Mouse (Mus musculus): ENCODE data around the gene Csk. TPM values are rescaled to one million over a fixed set of nuclear protein-coding genes. Genes with fewer than 3 reads are reported as not detected.

The Csk gene
- total and polyA plus RNA-seq, 2 experiments from 2014 or later, result 46.3 to 135 TPM

DNA sequence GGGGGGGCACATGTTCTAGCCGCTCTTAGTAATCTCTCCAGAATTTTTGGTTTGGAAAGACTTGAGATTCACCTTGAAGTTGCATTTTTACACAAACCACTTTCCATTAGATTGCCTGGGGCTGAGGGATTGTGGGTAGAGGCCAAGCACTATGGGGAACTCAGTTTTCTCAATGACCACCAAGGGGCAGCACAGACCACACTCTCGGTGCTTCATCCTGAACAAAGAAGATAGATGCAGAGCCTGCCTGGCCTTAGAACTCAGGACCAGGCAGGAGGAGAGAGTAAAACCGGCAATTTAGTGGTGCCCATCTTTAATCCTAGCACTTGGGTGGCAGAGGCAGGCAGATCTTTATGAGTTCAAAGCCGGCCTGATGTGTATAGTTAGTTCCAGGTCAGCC lies 6.3 kb upstream of the Csk start:
- Histone ChIP-seq H3K9ac (no peak overlapping the region), H3K4me2 (ENCODE audit: low read depth) (no peak overlapping the region), H3K36me3 (ENCODE audit: insufficient read depth) (no peaks in the 10 kb centered on the region), H3K4me3 (ENCODE audit: low read depth, low read length) (no peak overlapping the region), H3K27ac (ENCODE audit: low read depth, low read length) (no peak overlapping the region), H3K9me3 (ENCODE audit: low read length) (no peaks in the 10 kb centered on the region), H3K4me1 (ENCODE audit: insufficient read depth) (no peaks in the 10 kb centered on the region; the same call in 1 of the 2 replicates), H3K27me3 (ENCODE audit: insufficient read depth, low read length) (no peaks in the 10 kb centered on the region)
- peak; percentile 85 for TF ChIP-seq CTCF (IDR thresholded peaks at IDR 0.05; ENCODE audit: low read depth)
- 23% methylated on average over 4 of the region's 4 CpGs for WGBS
- DNase-seq (peak; percentile 84), ATAC-seq (peak; percentile 85)

DNA sequence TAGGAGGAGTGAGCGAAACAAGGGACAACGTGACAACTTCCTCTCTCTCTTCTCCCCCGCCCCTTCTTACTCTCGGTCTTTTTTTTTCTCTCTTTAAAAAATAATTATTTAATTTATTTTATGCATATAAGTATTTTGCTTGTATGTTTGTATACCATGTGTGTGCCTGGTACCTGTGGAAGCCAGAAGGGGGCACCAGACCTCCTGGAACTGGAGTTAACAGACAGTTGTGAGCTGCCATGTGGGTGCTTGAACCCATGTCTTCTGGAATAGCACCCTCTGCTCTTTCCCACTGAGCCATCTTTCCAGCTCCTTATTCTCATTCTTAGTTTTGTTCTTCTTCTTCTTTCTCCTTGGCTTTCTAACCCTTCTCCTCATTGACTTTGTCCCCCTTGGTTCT lies 5.5 kb upstream of the Csk start:
- no peak overlapping the region for H3K4me2 ChIP-seq (ENCODE audit: low read depth)
- H3K36me3 ChIP-seq (ENCODE audit: insufficient read depth), result no peaks in the 10 kb centered on the region
- no peak for TF ChIP-seq CTCF (IDR thresholded peaks at IDR 0.05; ENCODE audit: low read depth)
- H3K4me3 ChIP-seq (ENCODE audit: low read depth, low read length), result no peak overlapping the region
- H3K4me1 ChIP-seq (ENCODE audit: insufficient read depth), result no peaks in the 10 kb centered on the region; the same call in 1 of the 2 replicates
- no peak overlapping the region for H3K9ac ChIP-seq
- no peaks in the 10 kb centered on the region for H3K27me3 ChIP-seq (ENCODE audit: insufficient read depth, low read length)
- no peak for ATAC-seq
- H3K27ac ChIP-seq (ENCODE audit: low read depth, low read length), result no peak overlapping the region
- WGBS, result 85% methylated on average over 4 of the region's 4 CpGs
- H3K9me3 ChIP-seq (ENCODE audit: low read length), result no peaks in the 10 kb centered on the region
- no peak for DNase-seq

DNA sequence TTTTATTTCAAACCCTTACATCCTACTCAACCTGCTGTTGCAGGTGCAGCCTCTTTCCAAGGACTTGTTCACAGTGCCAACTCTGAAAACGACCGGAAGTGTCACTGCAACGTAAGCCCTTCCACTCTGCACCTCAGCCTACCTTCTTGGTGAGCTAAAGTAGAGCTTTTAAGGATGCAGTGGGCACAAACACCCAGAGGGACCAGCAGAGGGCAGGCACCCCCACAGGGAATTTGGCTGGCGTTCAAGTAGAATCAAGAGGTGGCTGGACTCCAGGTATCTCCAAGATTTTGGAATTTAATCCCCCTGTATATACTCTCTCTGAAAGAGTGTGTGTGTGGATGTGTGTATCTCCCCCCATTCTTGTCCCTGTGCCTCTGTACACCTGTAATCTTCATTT lies 4.4 kb upstream of the Csk start:
- H3K36me3 ChIP-seq (ENCODE audit: insufficient read depth), result no peaks in the 10 kb centered on the region
- whole genome bisulfite sequencing, result 58% methylated on average over 4 of the region's 4 CpGs
- H3K27ac ChIP-seq (ENCODE audit: low read depth, low read length), result no peak overlapping the region
- no peak overlapping the region for H3K4me3 ChIP-seq (ENCODE audit: low read depth, low read length)
- ATAC-seq (no peak), DNase-seq (no peak)
- no peak overlapping the region for H3K4me2 ChIP-seq (ENCODE audit: low read depth)
- H3K9me3 ChIP-seq (ENCODE audit: low read length), result no peaks in the 10 kb centered on the region
- H3K4me1 ChIP-seq (ENCODE audit: insufficient read depth), result no peaks in the 10 kb centered on the region; the same call in 1 of the 2 replicates
- no peak for TF ChIP-seq CTCF (IDR thresholded peaks at IDR 0.05; ENCODE audit: low read depth)
- H3K9ac ChIP-seq, result no peak overlapping the region
- H3K27me3 ChIP-seq (ENCODE audit: insufficient read depth, low read length), result no peaks in the 10 kb centered on the region

DNA sequence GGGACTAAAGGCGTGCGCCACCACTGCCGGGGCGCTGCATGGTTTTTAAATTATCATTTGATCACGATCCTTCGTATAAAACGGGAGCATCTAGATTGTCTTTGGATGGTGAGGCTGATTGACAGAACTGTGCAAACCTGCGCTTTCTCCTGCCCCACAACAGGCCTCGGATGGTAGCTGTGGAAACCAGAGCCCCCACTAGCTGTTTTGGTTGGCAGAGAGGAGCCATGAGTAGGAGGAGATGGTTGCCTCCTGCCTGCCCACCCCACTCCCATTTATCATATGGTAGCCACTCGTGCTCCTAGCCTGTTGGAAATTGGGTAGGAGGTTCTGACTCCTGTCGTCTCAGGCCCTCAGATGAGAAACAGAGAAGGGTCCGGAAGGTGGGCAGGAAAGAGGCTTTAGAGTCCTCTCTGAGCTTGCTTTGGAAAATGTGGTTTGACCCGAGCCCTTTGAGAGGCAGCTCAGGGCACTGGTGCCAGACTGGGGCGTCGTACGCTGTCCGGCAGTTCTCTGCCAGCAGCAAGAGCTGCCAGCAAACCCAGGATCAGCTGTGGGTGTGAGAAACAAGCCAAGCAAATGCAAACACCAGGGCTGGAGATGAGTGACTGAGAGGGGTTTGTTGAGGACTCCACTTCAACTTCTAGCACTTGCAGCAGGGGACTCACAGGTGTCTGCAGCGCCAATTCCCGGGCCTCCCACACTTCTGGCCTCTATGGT lies 3.4 kb upstream of the Csk start:
- DNase-seq (no peak), ATAC-seq (no peak)
- H3K4me3 ChIP-seq (ENCODE audit: low read depth, low read length), result no peak overlapping the region
- H3K36me3 ChIP-seq (ENCODE audit: insufficient read depth), result no peaks in the 10 kb centered on the region
- no peak overlapping the region for H3K4me2 ChIP-seq (ENCODE audit: low read depth)
- no peak overlapping the region for H3K27ac ChIP-seq (ENCODE audit: low read depth, low read length)
- no peaks in the 10 kb centered on the region for H3K27me3 ChIP-seq (ENCODE audit: insufficient read depth, low read length)
- no peak for TF ChIP-seq CTCF (IDR thresholded peaks at IDR 0.05; ENCODE audit: low read depth)
- H3K9ac ChIP-seq, result no peak overlapping the region
- H3K9me3 ChIP-seq (ENCODE audit: low read length), result no peaks in the 10 kb centered on the region
- WGBS, result 83% methylated on average over 19 of the region's 19 CpGs
- no peaks in the 10 kb centered on the region; the same call in 1 of the 2 replicates for H3K4me1 ChIP-seq (ENCODE audit: insufficient read depth)

DNA sequence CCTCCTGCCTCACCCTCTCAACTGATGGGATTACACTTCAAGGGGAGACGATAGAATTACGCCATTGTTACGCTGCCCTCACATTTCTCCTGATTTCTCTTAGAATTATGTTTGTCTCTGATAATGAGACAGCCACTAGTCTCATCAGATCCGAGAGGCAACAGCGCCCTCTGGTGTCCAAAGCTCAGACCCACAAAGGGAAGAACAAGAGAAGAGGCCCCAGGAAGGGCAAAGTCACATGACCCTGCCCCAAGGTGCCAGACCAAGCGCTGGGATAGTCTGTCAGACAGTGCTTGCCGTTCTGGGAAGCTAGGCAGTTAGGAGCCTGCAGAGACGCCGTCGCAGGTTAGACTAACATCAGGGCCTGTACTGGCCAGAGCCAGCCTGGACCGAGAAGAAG lies 2.3 kb upstream of the Csk start:
- H3K36me3 ChIP-seq (ENCODE audit: insufficient read depth), result no peaks in the 10 kb centered on the region
- H3K27me3 ChIP-seq (ENCODE audit: insufficient read depth, low read length), result no peaks in the 10 kb centered on the region
- peak overlapping the region; percentile 38 for H3K4me2 ChIP-seq (ENCODE audit: low read depth)
- DNase-seq (peak; percentile 96), ATAC-seq (peak; percentile 86)
- H3K4me1 ChIP-seq (ENCODE audit: insufficient read depth), result no peaks in the 10 kb centered on the region; the same call in 1 of the 2 replicates
- 2% methylated on average over 11 of the region's 11 CpGs for WGBS
- H3K9me3 ChIP-seq (ENCODE audit: low read length), result no peaks in the 10 kb centered on the region
- peak; percentile 96 for TF ChIP-seq CTCF (IDR thresholded peaks at IDR 0.05; ENCODE audit: low read depth)
- peak overlapping the region; percentile 2; the same call in 1 of the 2 replicates for H3K9ac ChIP-seq
- no peak overlapping the region for H3K27ac ChIP-seq (ENCODE audit: low read depth, low read length)
- H3K4me3 ChIP-seq (ENCODE audit: low read depth, low read length), result no peak overlapping the region

DNA sequence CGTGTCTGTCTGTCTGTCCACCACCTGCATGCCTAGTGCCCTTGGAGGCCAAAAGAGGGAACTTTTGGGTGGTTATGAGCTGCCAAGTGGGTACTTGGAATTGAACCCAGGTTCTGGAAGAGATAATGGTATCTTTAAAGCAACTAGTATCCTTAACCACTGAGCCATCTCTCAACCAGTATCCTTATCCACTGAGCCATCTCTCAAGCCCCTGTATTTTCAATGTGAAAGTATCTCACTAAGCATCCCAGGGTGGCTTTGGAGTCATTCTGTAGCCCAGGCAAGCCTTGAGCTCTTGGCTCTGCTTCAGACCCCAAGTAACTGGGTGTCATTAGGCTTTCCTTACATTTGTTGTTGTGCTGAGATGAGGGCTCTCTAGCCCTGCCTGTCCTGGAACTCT lies 1.5 kb upstream of the Csk start:
- Histone ChIP-seq H3K27ac (ENCODE audit: low read depth, low read length) (no peak overlapping the region), H3K4me2 (ENCODE audit: low read depth) (no peak overlapping the region), H3K9ac (no peak overlapping the region), H3K27me3 (ENCODE audit: insufficient read depth, low read length) (no peaks in the 10 kb centered on the region), H3K4me3 (ENCODE audit: low read depth, low read length) (no peak overlapping the region), H3K36me3 (ENCODE audit: insufficient read depth) (no peaks in the 10 kb centered on the region), H3K9me3 (ENCODE audit: low read length) (no peaks in the 10 kb centered on the region), H3K4me1 (ENCODE audit: insufficient read depth) (no peaks in the 10 kb centered on the region; the same call in 1 of the 2 replicates)
- DNase-seq (no peak), ATAC-seq (no peak)
- WGBS, result 89% methylated on average over 1 of the region's 1 CpGs
- TF ChIP-seq CTCF (IDR thresholded peaks at IDR 0.05; ENCODE audit: low read depth), result no peak

DNA sequence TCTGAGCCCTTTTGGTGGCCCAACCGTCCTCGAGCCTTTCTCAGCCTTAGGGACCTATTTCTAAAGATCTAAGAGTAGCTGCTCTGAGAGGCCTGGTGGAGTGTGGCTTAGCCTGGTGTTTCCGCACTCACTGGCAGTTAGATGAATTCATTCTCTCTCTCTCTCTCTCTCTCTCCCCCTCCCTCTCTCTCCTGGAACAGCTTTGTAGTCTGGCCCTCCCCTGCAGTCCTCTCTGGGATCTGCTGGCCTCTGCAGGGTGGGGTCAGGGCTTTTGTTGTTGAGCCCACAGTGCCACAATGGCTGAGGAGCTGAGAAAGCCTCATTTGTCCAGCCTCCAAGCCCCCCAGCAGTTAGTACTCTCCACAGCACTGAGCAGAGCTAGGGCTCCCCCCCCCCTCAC lies 576 bp downstream of the Csk start:
- no peaks in the 10 kb centered on the region for H3K36me3 ChIP-seq (ENCODE audit: insufficient read depth)
- H3K9ac ChIP-seq, result no peak overlapping the region
- ATAC-seq (no peak), DNase-seq (no peak)
- no peak for TF ChIP-seq CTCF (IDR thresholded peaks at IDR 0.05; ENCODE audit: low read depth)
- no peak overlapping the region for H3K27ac ChIP-seq (ENCODE audit: low read depth, low read length)
- H3K4me2 ChIP-seq (ENCODE audit: low read depth), result no peak overlapping the region
- no peaks in the 10 kb centered on the region for H3K9me3 ChIP-seq (ENCODE audit: low read length)
- WGBS, result 15% methylated on average over 3 of the region's 3 CpGs
- no peaks in the 10 kb centered on the region; the same call in 1 of the 2 replicates for H3K4me1 ChIP-seq (ENCODE audit: insufficient read depth)
- no peak overlapping the region for H3K4me3 ChIP-seq (ENCODE audit: low read depth, low read length)
- no peaks in the 10 kb centered on the region for H3K27me3 ChIP-seq (ENCODE audit: insufficient read depth, low read length)

All from forebrain, postnatal 0 days (tissue).